Mouse (Mus musculus) adrenal gland (tissue): ENCODE measurements around the gene Tssk2.

Experiments used
- intact Hi-C: fragments of 180-260 bp; cut with DNase I; formaldehyde crosslinking; loops from one replicate; pipeline ENCODE4 v1.15.1; 2025
- long read RNA-seq, 2 experiments: library from polyadenylated mRNA; unstranded; transcript quantifications; one replicate each; pipeline ENCODE4 v2.0.0; 2020; ENCODE audit warnings: borderline replicate concordance in 1 of 2; ENCODE audit not compliant: insufficient replicate concordance in 1 of 2

The Tssk2 gene
- long read RNA-seq, experiment 1: 0 reads
- long read RNA-seq, experiment 2: 0 reads

GRCm38 (mm10) chr16:17898462-17898861 lies at the start of gene Tssk2, which contains the start of gene Dgcr2:
Tssk2 (plus strand) TSS chr16:17898637.
Dgcr2 (minus strand) TSS chr16:17898562.
- intact Hi-C loops: no loop called here

- intact Hi-C loops: no loop called here
These were observed 49.5 kb upstream of the Tssk2 start for GRCm38 (mm10) chr16:17848928-17849327.

GRCm38 (mm10) chr16:17849486-17849885 lies 49.0 kb upstream of the Tssk2 start:
- intact Hi-C loops: no loop called here

- intact Hi-C loops: no loop called here
These were observed 47.1 kb upstream of the Tssk2 start for GRCm38 (mm10) chr16:17851331-17851730.

GRCm38 (mm10) chr16:17851860-17852259 lies 46.6 kb upstream of the Tssk2 start:
- intact Hi-C loops: no loop called here

GRCm38 (mm10) chr16:17853263-17853662 lies 45.2 kb upstream of the Tssk2 start:
- intact Hi-C loops: no loop called here

- intact Hi-C loops: no loop called here
These were observed 41.3 kb upstream of the Tssk2 start for GRCm38 (mm10) chr16:17857157-17857556.

- intact Hi-C loops: no loop called here
These were observed 39.8 kb upstream of the Tssk2 start for GRCm38 (mm10) chr16:17858592-17858991.

- intact Hi-C loops: no loop called here
These were observed 33.1 kb upstream of the Tssk2 start for GRCm38 (mm10) chr16:17865293-17865692.

- intact Hi-C loops: no loop called here
These were observed 32.7 kb upstream of the Tssk2 start for GRCm38 (mm10) chr16:17865770-17866169.

- intact Hi-C loops: no loop called here
These were observed 27.2 kb upstream of the Tssk2 start for GRCm38 (mm10) chr16:17871248-17871647.

- intact Hi-C loops: no loop called here
These were observed 25.4 kb upstream of the Tssk2 start for GRCm38 (mm10) chr16:17872995-17873394.

GRCm38 (mm10) chr16:17875174-17875573 lies 23.3 kb upstream of the Tssk2 start:
- intact Hi-C loops: no loop called here

- intact Hi-C loops: no loop called here
These were observed 22.3 kb upstream of the Tssk2 start for GRCm38 (mm10) chr16:17876096-17876495.

GRCm38 (mm10) chr16:17879571-17879970 lies 18.9 kb upstream of the Tssk2 start:
- intact Hi-C loops: no loop called here

GRCm38 (mm10) chr16:17882196-17882595 lies 16.2 kb upstream of the Tssk2 start:
- intact Hi-C loops: no loop called here

- intact Hi-C loops: no loop called here
These were observed 14.3 kb upstream of the Tssk2 start for GRCm38 (mm10) chr16:17884116-17884515.

- intact Hi-C loops: no loop called here
These were observed 8.6 kb upstream of the Tssk2 start for GRCm38 (mm10) chr16:17889689-17890341.

- intact Hi-C loops: no loop called here
These were observed 8.1 kb upstream of the Tssk2 start for GRCm38 (mm10) chr16:17890342-17890727.

- intact Hi-C loops: no loop called here
These were observed 7.4 kb upstream of the Tssk2 start for GRCm38 (mm10) chr16:17890917-17891566.

- intact Hi-C loops: no loop called here
These were observed 6.9 kb upstream of the Tssk2 start, which contains the start of gene Gm20518 for GRCm38 (mm10) chr16:17891567-17891959. Gm20518 (minus strand) TSS chr16:17891671.

GRCm38 (mm10) chr16:17892606-17893005 lies 5.8 kb upstream of the Tssk2 start:
- intact Hi-C loops: no loop called here

GRCm38 (mm10) chr16:17893923-17894322 lies 4.5 kb upstream of the Tssk2 start, which contains the start of gene Tssk1:
Tssk1 (plus strand) TSS chr16:17894223.
- intact Hi-C loops: no loop called here
